Mouse (Mus musculus) splenic B cell, adult 2 months (primary cell): ENCODE measurements around the gene Palm.

Experiments
- DNase-seq: peaks from one replicate; pipeline ENCODE4 v3.0.0-alpha.2; 2011; ENCODE audit warnings: low read depth, low spot score
- H3K27me3 ChIP-seq: 2 replicates; pipeline ENCODE4 v1.6.1; 2012; ENCODE audit warnings: mild to moderate bottlenecking, low read length, moderate library complexity, mixed read lengths; ENCODE audit not compliant: control insufficient read depth, poor library complexity, insufficient read depth, severe bottlenecking
- H3K36me3 ChIP-seq: 2 replicates; pipeline ENCODE4 v1.6.1; 2012; ENCODE audit warnings: mild to moderate bottlenecking, low read length, moderate library complexity, mixed read lengths; ENCODE audit not compliant: control insufficient read depth, poor library complexity, insufficient read depth, severe bottlenecking

Palm gene

GRCm38 (mm10) chr10:79802331-79802971, 9.1 kb downstream of the Palm start:
- no peak for DNase-seq
- Histone ChIP-seq H3K36me3 (no peaks in the 10 kb centered on the region), H3K27me3 (no peaks in the 10 kb centered on the region)

- no peak for DNase-seq
- Histone ChIP-seq H3K36me3 (no peaks in the 10 kb centered on the region), H3K27me3 (no peaks in the 10 kb centered on the region)
Measured at GRCm38 (mm10) chr10:79803716-79804323, 10.4 kb downstream of the Palm start.

GRCm38 (mm10) chr10:79805636-79806035, 12.3 kb downstream of the Palm start:
- Histone ChIP-seq H3K27me3 (no peaks in the 10 kb centered on the region), H3K36me3 (no peaks in the 10 kb centered on the region)
- DNase-seq = no peak

GRCm38 (mm10) chr10:79806331-79806730, 13.0 kb downstream of the Palm start:
- Histone ChIP-seq H3K36me3 (no peaks in the 10 kb centered on the region), H3K27me3 (no peaks in the 10 kb centered on the region)
- no peak for DNase-seq

- H3K27me3 ChIP-seq = no peaks in the 10 kb centered on the region
- DNase-seq = no peak
- no peaks in the 10 kb centered on the region for H3K36me3 ChIP-seq
Measured at GRCm38 (mm10) chr10:79806972-79807371, 13.6 kb downstream of the Palm start.

- no peak for DNase-seq
- no peaks in the 10 kb centered on the region for H3K36me3 ChIP-seq
- no peaks in the 10 kb centered on the region for H3K27me3 ChIP-seq
Measured at GRCm38 (mm10) chr10:79807826-79808225, 14.5 kb downstream of the Palm start.

GRCm38 (mm10) chr10:79808728-79809127, 15.4 kb downstream of the Palm start:
- no peaks in the 10 kb centered on the region for H3K27me3 ChIP-seq
- H3K36me3 ChIP-seq = no peaks in the 10 kb centered on the region
- DNase-seq = no peak

- Histone ChIP-seq H3K36me3 (no peaks in the 10 kb centered on the region), H3K27me3 (no peaks in the 10 kb centered on the region)
- DNase-seq = peak; percentile 86
Measured at GRCm38 (mm10) chr10:79811736-79812637, 18.6 kb downstream of the Palm start.

- no peak for DNase-seq
- no peaks in the 10 kb centered on the region for H3K36me3 ChIP-seq
- H3K27me3 ChIP-seq = no peaks in the 10 kb centered on the region
Measured at GRCm38 (mm10) chr10:79814271-79814842, 21.0 kb downstream of the Palm start.

- Histone ChIP-seq H3K36me3 (no peaks in the 10 kb centered on the region), H3K27me3 (no peaks in the 10 kb centered on the region)
- no peak for DNase-seq
Measured at GRCm38 (mm10) chr10:79815671-79816494, 22.5 kb downstream of the Palm start.

GRCm38 (mm10) chr10:79817111-79817510, 23.7 kb downstream of the Palm start:
- no peak for DNase-seq
- H3K36me3 ChIP-seq = no peaks in the 10 kb centered on the region

GRCm38 (mm10) chr10:79818225-79818624, 24.9 kb downstream of the Palm start:
- H3K27me3 ChIP-seq = no peaks in the 10 kb centered on the region
- DNase-seq = no peak
- H3K36me3 ChIP-seq = no peaks in the 10 kb centered on the region

More at GRCm38 (mm10) chr10:79817111-79817510, 23.7 kb downstream of the Palm start:
- no peaks in the 10 kb centered on the region for H3K27me3 ChIP-seq

GRCm38 (mm10) chr10:79819606-79820005, 26.2 kb downstream of the Palm start:
- no peak for DNase-seq
- H3K27me3 ChIP-seq = no peaks in the 10 kb centered on the region
- no peaks in the 10 kb centered on the region for H3K36me3 ChIP-seq

GRCm38 (mm10) chr10:79820277-79820676, 26.9 kb downstream of the Palm start:
- H3K27me3 ChIP-seq = no peaks in the 10 kb centered on the region
- no peaks in the 10 kb centered on the region for H3K36me3 ChIP-seq
- DNase-seq = no peak
